Mouse (Mus musculus) small intestine, adult 2 months (tissue): ENCODE measurements at regions not wholly inside any gene's neighbourhood (a gene's known extent, or its start where the extent isn't known, plus 50 kb on each side); places are given as distances from the start of the nearest gene placed in this dataset.

Experiments used
- CTCF ChIP-seq: fragments of 200-500 bp; IDR thresholded peaks from 2 replicates; pipeline ENCODE4 v1.5.1; 2012; ENCODE audit warnings: low read depth, mild to moderate bottlenecking, control low read depth, inconsistent platforms, low read length, moderate library complexity, mixed read lengths; ENCODE audit not compliant: insufficient replicate concordance, insufficient read length; ENCODE audit errors: extremely low read depth
- POLR2A ChIP-seq: fragments of 200-500 bp; IDR thresholded peaks from 2 replicates; pipeline ENCODE4 v1.6.1; 2012; ENCODE audit warnings: low read depth, mild to moderate bottlenecking, control low read depth, inconsistent platforms, low read length, moderate library complexity

DNA sequence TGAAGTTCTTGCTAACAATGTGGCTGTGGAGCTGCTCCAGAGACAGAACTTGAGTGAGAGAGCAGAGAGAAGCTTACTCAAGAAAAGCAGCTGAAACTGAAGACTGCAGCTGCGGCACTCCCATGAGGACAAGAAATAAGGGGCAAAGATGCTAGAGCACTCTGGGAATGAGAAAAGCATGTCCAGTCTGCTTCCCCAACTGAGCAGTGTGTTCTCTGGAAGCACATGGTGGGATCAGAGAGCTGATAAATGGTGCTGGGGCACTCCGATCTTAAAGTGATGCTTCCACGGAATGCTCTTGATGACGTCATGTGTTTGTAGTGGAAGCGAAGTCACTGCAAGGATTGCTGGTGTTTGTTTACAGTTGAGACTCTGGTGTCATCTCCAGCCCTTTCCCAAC is 186.1 kb upstream of the Phactr1 start:
- TF ChIP-seq POLR2A (no peak), CTCF (no peak)
